Mouse (Mus musculus) limb, embryonic 15.5 days (tissue): ENCODE results near the gene Cyb561a3. TPM values are rescaled to one million over a fixed set of nuclear protein-coding genes. Genes with fewer than 3 reads are reported as not detected.

ENCODE experiments used
- ATAC-seq: fragments of 200-750 bp; cut with Nextera tagmentation; 2 replicates; pipeline ENCODE4 v1.8.0; 2017; ENCODE audit warnings: low read depth, moderate TSS enrichment; ENCODE audit not compliant: insufficient number of reproducible peaks, low FRiP score, low TSS enrichment
- H3K27ac ChIP-seq: fragments of 300-500 bp; sonication (generic); 2 replicates; pipeline ENCODE4 v1.5.1; 2015; ENCODE audit warnings: moderate library complexity, mild to moderate bottlenecking, inconsistent platforms
- H3K27me3 ChIP-seq: fragments of 300-500 bp; sonication (generic); 2 replicates; pipeline ENCODE4 v1.6.1; 2015; ENCODE audit warnings: inconsistent platforms
- H3K36me3 ChIP-seq: fragments of 300-500 bp; sonication (generic); 2 replicates; pipeline ENCODE4 v1.6.1; 2015; ENCODE audit warnings: inconsistent platforms
- H3K4me1 ChIP-seq: fragments of 300-500 bp; sonication (generic); 2 replicates; pipeline ENCODE4 v1.6.1; 2015; ENCODE audit warnings: inconsistent platforms
- H3K4me2 ChIP-seq: fragments of 300-500 bp; sonication (generic); 2 replicates; pipeline ENCODE4 v1.6.1; 2015; ENCODE audit warnings: mild to moderate bottlenecking, inconsistent platforms
- H3K4me3 ChIP-seq: fragments of 300-500 bp; sonication (generic); 2 replicates; pipeline ENCODE4 v1.5.1; 2015; ENCODE audit warnings: mild to moderate bottlenecking, inconsistent platforms
- H3K9ac ChIP-seq: fragments of 300-500 bp; sonication (generic); 2 replicates; pipeline ENCODE4 v1.6.1; 2015; ENCODE audit warnings: inconsistent platforms
- H3K9me3 ChIP-seq: fragments of 300-500 bp; sonication (generic); 2 replicates; pipeline ENCODE4 v1.6.1; 2016; ENCODE audit warnings: inconsistent platforms
- WGBS: fragments of 180-500 bp; shearing (Covaris S2); methylation state at CpG from one replicate; pipeline ENCODE4 v1.1.7; 2015; 5-methylcytosine and 5-hydroxymethylcytosine counted together
- polyA plus RNA-seq: library from polyadenylated mRNA; unstranded; fragments of >200 nt; fragmentation: Nextera tagmentation; extraction: Ambion mirVana; gene quantifications from 2 replicates; pipeline ENCODE4 v1.2.1, GENCODE M21; 2015

Cyb561a3 gene
- polyA plus RNA-seq, 1 experiment from 2014 or later = 21.6 TPM

DNA sequence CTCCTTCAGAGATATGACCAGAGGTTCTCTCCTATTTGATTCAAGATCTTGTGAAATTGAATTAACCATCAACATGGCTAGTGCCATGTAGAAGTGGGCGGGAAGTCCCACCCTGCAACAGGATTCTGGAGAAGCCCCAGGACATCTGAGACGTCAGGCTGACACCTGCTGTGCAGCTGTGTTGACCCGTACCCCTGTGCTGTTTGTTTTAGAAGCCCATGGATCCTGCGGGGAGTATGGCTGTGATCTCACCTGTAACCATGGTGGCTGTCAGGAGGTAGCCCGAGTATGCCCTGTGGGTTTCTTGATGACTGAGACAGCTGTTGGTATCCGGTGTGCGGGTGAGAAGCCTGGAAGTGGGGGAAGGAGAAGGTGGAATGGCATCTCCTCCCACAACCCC, 60.9 kb downstream of the Cyb561a3 start:
- H3K27ac ChIP-seq = no peak overlapping the region
- WGBS = 50% methylated on average over 7 of the region's 7 CpGs
- no peak overlapping the region for H3K4me2 ChIP-seq
- H3K36me3 ChIP-seq = no peaks in the 10 kb centered on the region
- ATAC-seq = no peak
- H3K27me3 ChIP-seq = no peaks in the 10 kb centered on the region
- no peak overlapping the region for H3K4me3 ChIP-seq
- H3K4me1 ChIP-seq = peaks cover 30% of the 10 kb centered on the region
- H3K9ac ChIP-seq = no peak overlapping the region
- H3K9me3 ChIP-seq = no peaks in the 10 kb centered on the region

- H3K36me3 ChIP-seq = no peaks in the 10 kb centered on the region
- H3K9me3 ChIP-seq = no peaks in the 10 kb centered on the region
- 0 out of 2 replicates have a peak overlapping the region, but pooled peaks have one; percentile 3 for H3K4me3 ChIP-seq
- ATAC-seq = no peak
- no peaks in the 10 kb centered on the region for H3K27me3 ChIP-seq
- peak overlapping the region; percentile 31 for H3K4me2 ChIP-seq
- peaks cover 15% of the 10 kb centered on the region; the same call in 1 of the 2 replicates for H3K4me1 ChIP-seq
- H3K27ac ChIP-seq = peak overlapping the region; percentile 79
- 4% methylated on average over 5 of the region's 5 CpGs for WGBS
- H3K9ac ChIP-seq = 0 out of 2 replicates have a peak overlapping the region, but pooled peaks have one; percentile 26
Observed at GRCm38 (mm10) chr19:10640080-10640479, 63.1 kb downstream of the Cyb561a3 start.

GRCm38 (mm10) chr19:10640589-10641378, 63.8 kb downstream of the Cyb561a3 start:
- Histone ChIP-seq H3K9me3 (no peaks in the 10 kb centered on the region), H3K36me3 (no peaks in the 10 kb centered on the region), H3K27ac (peak overlapping the region; percentile 79), H3K4me1 (peaks cover 8% of the 10 kb centered on the region; the same call in 1 of the 2 replicates), H3K9ac (0 out of 2 replicates have a peak overlapping the region, but pooled peaks have one; percentile 26), H3K4me2 (peak overlapping the region; percentile 31), H3K4me3 (0 out of 2 replicates have a peak overlapping the region, but pooled peaks have one; percentile 3), H3K27me3 (no peaks in the 10 kb centered on the region)
- 38% methylated on average over 13 of the region's 13 CpGs for WGBS
- ATAC-seq = peak; percentile 73

Other genes with a start within 250 kb of the Cyb561a3 start
- gene Syt7, start 188.1 kb upstream of the Cyb561a3 start, polyA plus RNA-seq = 1.3 and 1.4 TPM in 2 replicates
- gene Lrrc10b, start 119.7 kb upstream of the Cyb561a3 start, polyA plus RNA-seq = 0.46 and 0.68 TPM in 2 replicates
- gene Ppp1r32, start 94.2 kb upstream of the Cyb561a3 start, polyA plus RNA-seq = 0.13 and 0.30 TPM in 2 replicates
- 38.2 and 39.2 TPM in 2 replicates for gene Cpsf7, start 51.9 kb upstream of the Cyb561a3 start, polyA plus RNA-seq
- 59.5 and 60.3 TPM in 2 replicates for gene Sdhaf2, start 51.0 kb upstream of the Cyb561a3 start, polyA plus RNA-seq
- gene Tmem216, start 20.9 kb upstream of the Cyb561a3 start, polyA plus RNA-seq = 34.2 and 37.3 TPM in 2 replicates
- gene Tmem138, start 190 bp downstream of the Cyb561a3 start, polyA plus RNA-seq = 26.8 and 31.1 TPM in 2 replicates
- 350 and 363 TPM in 2 replicates for gene Ddb1, start 28.2 kb downstream of the Cyb561a3 start, polyA plus RNA-seq
- 12.0 and 13.2 TPM in 2 replicates for gene Tkfc, start 28.5 kb downstream of the Cyb561a3 start, polyA plus RNA-seq
- gene Vwce, start 57.0 kb downstream of the Cyb561a3 start, polyA plus RNA-seq = 2.8 and 3.1 TPM in 2 replicates
- gene Pga5, start 100.9 kb downstream of the Cyb561a3 start, polyA plus RNA-seq = not detected in 2 replicates
- 46.0 and 48.6 TPM in 2 replicates for gene Vps37c, start 111.6 kb downstream of the Cyb561a3 start, polyA plus RNA-seq
- gene Cd5, start 161.8 kb downstream of the Cyb561a3 start, polyA plus RNA-seq = 0.67 and 1.0 TPM in 2 replicates